Mouse (Mus musculus) heart, adult 2 months (tissue): ENCODE measurements around the gene Slc4a1ap.

Experiments used
- CTCF ChIP-seq: fragments of 200-600 bp; IDR thresholded peaks from 2 replicates; pipeline ENCODE4 v1.8.1; 2022; ENCODE audit warnings: antibody characterized with exemption, mild to moderate bottlenecking, moderate library complexity
- EP300 ChIP-seq: fragments of 200-500 bp; IDR thresholded peaks from 2 replicates; pipeline ENCODE4 v1.6.1; 2011; ENCODE audit warnings: low read depth, low read length, control low read depth; ENCODE audit not compliant: insufficient read depth
- POLR2A ChIP-seq: fragments of 200-500 bp; IDR thresholded peaks from 2 replicates; pipeline ENCODE4 v1.6.1; 2011; ENCODE audit warnings: mild to moderate bottlenecking, low read depth, low read length, control low read depth; ENCODE audit not compliant: insufficient read depth

DNA sequence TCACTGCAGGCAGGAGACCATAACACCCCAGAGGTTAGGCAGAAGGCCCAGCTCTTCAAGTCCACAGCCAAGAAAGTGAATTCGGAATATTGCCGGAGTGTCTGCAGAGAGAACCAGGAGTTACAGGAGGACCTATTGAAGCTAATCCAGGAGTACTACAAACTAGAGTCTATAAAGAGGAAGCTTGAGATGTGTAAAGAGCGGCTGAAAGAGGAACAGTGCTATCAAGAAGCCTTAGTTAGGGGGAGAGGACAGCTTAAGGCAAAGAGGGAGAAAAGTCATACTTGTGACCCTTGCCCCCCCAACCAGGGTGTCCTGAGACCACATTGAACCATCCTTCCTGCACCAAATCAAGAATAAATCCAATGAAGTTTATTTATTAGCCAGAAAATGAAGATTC is 38.9 kb upstream of the Slc4a1ap start:
- TF ChIP-seq CTCF = no peak
- no peak for TF ChIP-seq EP300
- no peak for TF ChIP-seq POLR2A
